Mouse (Mus musculus) gastrocnemius, adult 18-20 months (tissue): Measurements from ENCODE around the gene Pank4. TPM values are rescaled to one million over a fixed set of nuclear protein-coding genes. Genes with fewer than 3 reads are reported as not detected.

Experiments
- DNase-seq: peaks from one replicate; pipeline ENCODE4 v3.0.0; 2021; ENCODE audit warnings: low spot score
- total RNA-seq, 2 experiments: library from RNA; stranded (reverse); gene quantifications; 2 replicates each; pipeline ENCODE4 v1.2.3; 2021

The Pank4 gene
- total RNA-seq, 2 experiments from 2014 or later: 31.9 to 35.6 TPM

- DNase-seq: no peak
Measured at GRCm38 (mm10) chr4:154964581-154965235, 785 bp downstream of the Pank4 start.

- peak; percentile 86 for DNase-seq
Measured at GRCm38 (mm10) chr4:154965856-154966255, 1.9 kb downstream of the Pank4 start.

- DNase-seq: peak; percentile 60
Measured at GRCm38 (mm10) chr4:154967173-154967572, 3.2 kb downstream of the Pank4 start.

- DNase-seq: no peak
Measured at GRCm38 (mm10) chr4:154972546-154972945, 8.6 kb downstream of the Pank4 start.

- DNase-seq: peak; percentile 70
Measured at GRCm38 (mm10) chr4:154974163-154974611, 10.3 kb downstream of the Pank4 start.

GRCm38 (mm10) chr4:154980110-154980509 lies 16.2 kb downstream of the Pank4 start:
- no peak for DNase-seq

- DNase-seq: no peak
Measured at GRCm38 (mm10) chr4:154981076-154981475, 17.2 kb downstream of the Pank4 start.

- DNase-seq: peak; percentile 35
Measured at GRCm38 (mm10) chr4:154981530-154981929, 17.6 kb downstream of the Pank4 start.

- DNase-seq: no peak
Measured at GRCm38 (mm10) chr4:154982247-154983120, 18.6 kb downstream of the Pank4 start.

- no peak for DNase-seq
Measured at GRCm38 (mm10) chr4:154983767-154984166, 19.8 kb downstream of the Pank4 start.

GRCm38 (mm10) chr4:154985151-154985777 lies 21.3 kb downstream of the Pank4 start:
- no peak for DNase-seq

GRCm38 (mm10) chr4:154986096-154986495 lies 22.2 kb downstream of the Pank4 start:
- peak; percentile 83 for DNase-seq

GRCm38 (mm10) chr4:154986750-154987149 lies 22.8 kb downstream of the Pank4 start:
- DNase-seq: no peak

GRCm38 (mm10) chr4:154994876-154995275 lies 31.0 kb downstream of the Pank4 start:
- DNase-seq: no peak

- DNase-seq: peak; percentile 45
Measured at GRCm38 (mm10) chr4:154996572-154997154, 32.7 kb downstream of the Pank4 start.

GRCm38 (mm10) chr4:154999379-154999778 lies 35.5 kb downstream of the Pank4 start:
- DNase-seq: no peak

GRCm38 (mm10) chr4:155005278-155005677 lies 41.4 kb downstream of the Pank4 start:
- DNase-seq: no peak

- DNase-seq: no peak
Measured at GRCm38 (mm10) chr4:155006296-155006695, 42.4 kb downstream of the Pank4 start.

GRCm38 (mm10) chr4:155007641-155008040 lies 43.7 kb downstream of the Pank4 start:
- no peak for DNase-seq

- DNase-seq: no peak
Measured at GRCm38 (mm10) chr4:155008075-155008474, 44.2 kb downstream of the Pank4 start.

- no peak for DNase-seq
Measured at GRCm38 (mm10) chr4:155009216-155009615, 45.3 kb downstream of the Pank4 start.

GRCm38 (mm10) chr4:155010870-155011269 lies 46.9 kb downstream of the Pank4 start:
- peak; percentile 42 for DNase-seq
